Mouse (Mus musculus) left cerebral cortex, adult 9 months (tissue): ENCODE results near the gene Mrps34.

ENCODE experiments used
- DNase-seq, 2 experiments: peaks; one replicate each; pipeline ENCODE4 v3.0.0; 2022; ENCODE audit warnings: low spot score in 2 of 2

The Mrps34 gene

GRCm38 (mm10) chr17:24894995-24895547, at the start of gene Mrps34, which contains the start of gene Eme2:
Mrps34 (plus strand) TSS chr17:24895116.
Eme2 (minus strand) TSS chr17:24895087.
- peak in 1 of 2 experiments; percentile 85 for DNase-seq

- no peak for DNase-seq
These were observed 47.5 kb upstream of the Mrps34 start for GRCm38 (mm10) chr17:24847386-24847785.

DNA sequence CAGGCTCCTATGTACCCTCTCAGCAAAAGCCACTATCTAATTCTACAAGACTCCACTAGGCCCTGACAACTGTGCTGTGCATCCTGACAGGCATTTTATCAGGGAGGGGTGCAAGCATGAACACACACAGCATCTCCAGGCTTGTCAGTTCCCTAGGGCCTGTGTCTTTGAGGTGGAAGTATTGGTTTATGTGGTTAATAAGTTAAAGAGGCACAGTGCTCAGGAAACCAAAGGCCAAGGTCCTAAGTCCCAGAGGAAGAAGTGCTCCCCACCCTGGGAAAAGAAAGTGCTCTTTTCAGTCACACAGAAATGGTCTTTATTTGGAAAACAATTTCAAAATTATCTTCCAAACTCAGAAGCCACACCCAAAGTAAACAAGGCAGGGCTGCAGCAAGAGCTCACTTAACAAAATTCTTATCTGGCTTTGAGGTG, 46.3 kb upstream of the Mrps34 start:
- no peak for DNase-seq

GRCm38 (mm10) chr17:24849733-24850064, 45.2 kb upstream of the Mrps34 start:
- DNase-seq = no peak

GRCm38 (mm10) chr17:24850065-24850772, 44.7 kb upstream of the Mrps34 start, which contains the start of gene Fahd1:
Fahd1 (minus strand) TSS chr17:24850364.
- DNase-seq = peak; percentile 97 to 98

GRCm38 (mm10) chr17:24850773-24851127, 44.2 kb upstream of the Mrps34 start:
- no peak for DNase-seq

DNA sequence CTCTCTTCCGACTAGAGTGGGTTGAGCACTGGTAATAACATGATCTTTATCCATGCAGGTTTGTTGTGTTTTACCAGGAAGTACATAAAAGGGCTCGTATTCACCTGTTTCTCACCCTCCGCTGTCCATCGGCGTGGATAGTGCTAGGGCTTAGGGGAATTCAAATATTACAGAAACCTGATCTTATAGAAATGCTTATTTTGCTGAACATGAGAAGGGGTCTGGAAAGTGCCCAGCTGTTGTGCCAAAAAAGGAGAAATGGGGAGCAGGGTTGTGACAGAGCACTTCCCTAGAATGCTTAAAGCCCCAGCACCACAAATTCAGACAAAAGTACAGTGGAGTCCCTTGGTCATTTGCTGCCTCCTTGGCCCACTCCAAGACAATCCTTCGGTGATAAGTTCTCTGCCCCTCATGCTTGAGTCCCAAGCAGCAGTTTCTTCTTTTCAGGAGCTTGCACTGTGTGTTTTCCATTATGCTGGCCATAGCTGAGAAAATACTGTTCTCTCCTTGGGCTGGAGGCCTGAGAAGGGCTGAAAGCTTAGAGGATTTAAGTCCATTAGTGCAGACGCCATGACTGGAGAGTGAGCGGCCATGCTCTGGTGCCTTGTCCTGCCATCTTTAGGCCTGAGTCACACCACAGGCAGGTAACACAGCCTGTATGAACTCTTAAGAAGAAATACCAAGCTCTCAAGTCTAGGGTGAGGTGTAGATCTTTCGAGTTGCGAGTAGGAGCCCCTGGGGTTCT, 43.4 kb upstream of the Mrps34 start:
- DNase-seq = no peak

- DNase-seq = no peak
These were observed 39.0 kb upstream of the Mrps34 start for GRCm38 (mm10) chr17:24855838-24856464.

DNA sequence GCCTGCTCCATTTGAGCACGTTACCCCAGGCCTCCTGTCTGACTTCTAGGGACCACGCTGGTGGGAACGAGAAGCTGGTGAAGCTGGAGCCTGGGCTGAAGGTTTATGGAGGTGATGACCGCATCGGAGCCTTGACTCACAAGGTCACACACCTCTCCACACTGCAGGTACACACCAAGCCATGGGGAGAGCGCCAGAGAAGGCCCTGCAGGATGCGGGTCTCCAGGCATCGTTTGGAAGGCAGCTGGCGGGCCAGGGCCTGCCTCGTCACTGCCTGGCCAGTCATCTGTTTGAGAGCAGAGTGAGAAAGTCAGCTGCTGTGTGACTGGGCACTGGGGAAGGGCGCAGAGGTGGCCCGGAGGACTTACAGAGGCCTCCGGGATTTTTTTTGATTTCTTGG, 38.3 kb upstream of the Mrps34 start:
- no peak for DNase-seq

DNA sequence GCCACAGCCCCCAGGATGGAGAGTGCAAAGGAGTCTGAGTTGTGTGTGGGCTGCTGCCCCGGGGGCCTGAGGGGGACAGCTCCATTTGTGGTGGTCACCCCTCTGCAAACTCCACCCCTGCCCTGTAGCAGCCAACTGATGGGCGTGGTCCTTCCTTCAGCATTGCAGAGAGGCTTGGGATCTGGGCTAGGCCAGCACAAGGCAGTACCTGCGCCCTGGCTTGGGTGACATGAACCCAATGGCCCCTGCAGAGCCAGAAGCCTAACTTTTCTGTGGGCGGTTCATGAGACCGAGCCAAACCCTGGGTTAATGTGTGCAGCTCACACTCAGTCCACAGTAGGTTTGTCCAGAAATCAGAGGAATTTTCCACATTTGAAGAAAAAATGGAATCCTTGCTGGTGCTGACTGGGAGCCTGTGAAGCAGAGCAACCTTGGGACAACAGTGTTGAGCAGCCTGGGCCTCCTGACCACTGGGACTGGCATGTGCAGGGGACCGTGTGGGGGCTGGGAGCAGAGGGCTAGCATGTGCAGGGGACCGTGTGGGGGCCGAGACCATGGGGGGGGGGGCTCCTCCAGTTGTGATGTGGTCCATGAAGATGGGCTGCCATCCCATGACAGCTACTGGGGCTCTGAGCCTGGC, 37.0 kb upstream of the Mrps34 start:
- no peak for DNase-seq

DNA sequence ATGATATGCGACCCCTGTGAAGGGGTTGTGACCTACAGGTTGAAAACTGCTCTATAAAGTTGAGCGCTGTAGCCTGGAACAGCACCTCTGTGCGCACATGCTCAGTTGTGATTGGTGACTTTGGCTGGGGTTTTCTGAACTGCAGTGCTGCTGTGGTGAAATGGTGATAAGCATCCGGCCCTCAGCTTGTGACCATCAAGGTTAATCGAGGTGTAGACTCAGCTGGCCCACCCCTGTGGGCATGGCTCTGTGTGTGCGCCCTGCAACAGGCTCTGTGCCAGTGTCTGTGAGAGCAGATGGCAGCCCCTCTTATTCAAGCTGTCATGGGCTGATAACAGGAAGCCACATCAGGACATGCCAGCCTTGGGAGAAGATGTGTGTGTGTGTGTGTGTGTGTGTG, 35.9 kb upstream of the Mrps34 start:
- DNase-seq = no peak

GRCm38 (mm10) chr17:24860076-24860475, 34.8 kb upstream of the Mrps34 start:
- DNase-seq = no peak

GRCm38 (mm10) chr17:24861785-24862184, 33.1 kb upstream of the Mrps34 start:
- DNase-seq = no peak

GRCm38 (mm10) chr17:24865776-24866175, 29.1 kb upstream of the Mrps34 start, which contains the start of gene Igfals:
Igfals (plus strand) TSS chr17:24865997.
- no peak for DNase-seq

- DNase-seq = peak in 1 of 2 experiments; percentile 42
These were observed 27.0 kb upstream of the Mrps34 start for GRCm38 (mm10) chr17:24867914-24868313.

- no peak for DNase-seq
These were observed 21.1 kb upstream of the Mrps34 start for GRCm38 (mm10) chr17:24873695-24874404.

DNA sequence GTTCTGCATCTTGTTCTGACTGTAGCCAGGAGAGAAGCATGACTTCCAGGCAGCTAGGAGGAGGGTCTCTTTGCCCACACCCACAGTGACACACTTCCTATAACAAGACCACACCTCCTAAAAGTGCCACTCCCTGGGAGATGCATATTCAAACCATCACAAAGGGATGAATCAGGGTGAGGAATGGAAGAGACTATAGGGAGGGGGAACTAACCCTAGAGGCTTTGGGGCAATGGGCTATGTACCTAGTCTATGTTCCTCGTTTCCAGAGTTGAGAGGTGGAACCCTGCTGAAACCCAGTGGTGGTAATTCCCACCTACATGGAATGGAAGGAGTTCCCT, 20.5 kb upstream of the Mrps34 start:
- no peak for DNase-seq

DNA sequence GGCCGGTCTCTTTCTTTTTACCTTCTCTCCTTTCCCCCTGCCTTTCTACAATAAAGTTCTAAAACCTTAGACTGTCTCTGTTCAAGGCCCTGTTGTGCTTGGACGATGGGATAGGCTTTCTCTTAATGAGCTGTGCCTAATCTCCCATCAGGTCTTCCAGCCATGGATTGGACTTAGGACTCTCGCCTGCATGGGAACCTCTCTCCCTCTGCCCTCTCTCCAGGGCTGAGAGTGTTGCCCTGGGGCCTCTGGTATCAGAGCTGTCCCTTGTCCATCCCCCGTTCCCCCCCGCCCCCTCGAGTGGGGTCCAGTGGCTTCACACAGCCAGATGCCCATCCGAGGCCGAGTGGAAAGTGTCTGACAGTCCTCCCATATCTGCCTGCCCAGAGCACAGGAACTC, 19.9 kb upstream of the Mrps34 start:
- no peak for DNase-seq

GRCm38 (mm10) chr17:24877336-24878116, 17.4 kb upstream of the Mrps34 start:
- DNase-seq = no peak

GRCm38 (mm10) chr17:24878117-24878397, 16.9 kb upstream of the Mrps34 start:
- DNase-seq = no peak

DNA sequence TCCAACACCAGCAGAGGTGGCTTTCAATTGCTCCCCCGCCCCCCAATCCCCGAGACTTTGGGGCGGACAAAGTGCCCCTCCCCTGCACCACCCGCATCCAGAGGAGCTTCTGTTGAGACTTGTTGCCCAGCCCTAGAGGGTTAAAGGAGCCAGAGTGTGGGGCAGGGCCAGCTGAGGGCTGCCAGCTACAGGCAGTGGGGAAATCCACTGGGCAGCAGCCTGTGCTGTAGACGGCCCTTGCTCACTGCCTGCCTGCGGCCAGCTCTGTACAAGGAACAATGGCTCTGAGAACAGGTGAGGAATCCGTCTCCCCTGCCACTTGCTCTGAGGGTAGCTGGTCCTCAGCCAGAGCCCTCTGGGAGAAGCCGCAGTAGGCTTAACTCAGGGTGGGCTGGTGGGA, 16.4 kb upstream of the Mrps34 start:
- no peak for DNase-seq
